Mouse (Mus musculus) liver, embryonic 14.5 days (tissue): ENCODE measurements around the gene Myh14. TPM values are rescaled to one million over a fixed set of nuclear protein-coding genes. Genes with fewer than 3 reads are reported as not detected.

Source experiments
- ATAC-seq: fragments of 200-750 bp; cut with Nextera tagmentation; 2 replicates; pipeline ENCODE4 v1.8.0; 2017; ENCODE audit warnings: moderate number of reproducible peaks, mild to moderate bottlenecking, moderate library complexity; ENCODE audit not compliant: insufficient read depth
- DNase-seq, 3 experiments: peaks; one replicate each; pipeline ENCODE4 v3.0.0-alpha.2; 2012 to 2013; ENCODE audit warnings: low read depth in 3 of 3, low spot score in 3 of 3
- H3K27ac ChIP-seq: fragments of 300-500 bp; sonication (generic); 2 replicates; pipeline ENCODE4 v1.5.1; 2014; ENCODE audit warnings: moderate library complexity, mild to moderate bottlenecking, control low read depth, inconsistent platforms
- H3K27me3 ChIP-seq: fragments of 300-500 bp; sonication (generic); 2 replicates; pipeline ENCODE4 v1.6.1; 2014; ENCODE audit warnings: mild to moderate bottlenecking, low read length, moderate library complexity; ENCODE audit not compliant: control insufficient read depth, insufficient read depth
- H3K36me3 ChIP-seq: fragments of 300-500 bp; sonication (generic); replicated peaks from 2 replicates; pipeline ENCODE4 v1.6.1; 2014; ENCODE audit warnings: low read depth; ENCODE audit not compliant: control insufficient read depth, insufficient read depth
- H3K4me1 ChIP-seq, 2 experiments: fragments of 200-500 bp in 1 of 2; fragments of 300-500 bp in 1 of 2; sonication (generic) in 1 of 2; replicated peaks; 2 replicates each; pipeline ENCODE4 v1.6.1; 2012 to 2014; ENCODE audit warnings: antibody characterized with exemption in 1 of 2, inconsistent platforms in 1 of 2, low read length in 1 of 2; ENCODE audit not compliant: control insufficient read depth in 2 of 2, insufficient read depth in 2 of 2
- H3K4me2 ChIP-seq: fragments of 300-500 bp; sonication (generic); 2 replicates; pipeline ENCODE4 v1.6.1; 2014; ENCODE audit warnings: low read depth, mild to moderate bottlenecking, control low read depth, moderate library complexity
- H3K4me3 ChIP-seq, 2 experiments: fragments of 200-500 bp in 1 of 2; fragments of 300-500 bp in 1 of 2; sonication (generic) in 1 of 2; 2 replicates each; pipeline ENCODE4 v1.5.1; 2012 to 2014; ENCODE audit warnings: low read depth in 2 of 2, low read length in 2 of 2, mild to moderate bottlenecking in 2 of 2, control low read depth in 1 of 2, inconsistent platforms in 1 of 2, moderate library complexity in 1 of 2; ENCODE audit not compliant: insufficient read depth in 1 of 2
- H3K9ac ChIP-seq: fragments of 300-500 bp; sonication (generic); replicated peaks from 2 replicates; pipeline ENCODE4 v1.6.1; 2014; ENCODE audit warnings: mild to moderate bottlenecking, control low read depth, moderate library complexity
- H3K9me3 ChIP-seq: fragments of 300-500 bp; sonication (generic); 2 replicates; pipeline ENCODE4 v1.6.1; 2016; ENCODE audit warnings: low read length, mixed read lengths; ENCODE audit not compliant: control insufficient read depth
- CTCF ChIP-seq: IDR thresholded peaks from 2 replicates; pipeline ENCODE4 v1.5.1; 2016; ENCODE audit warnings: antibody characterized with exemption, low read depth, control low read depth
- EP300 ChIP-seq: IDR thresholded peaks from 2 replicates; pipeline ENCODE4 v1.6.1; 2016; ENCODE audit warnings: antibody characterized with exemption, low read depth
- WGBS: fragments of 180-500 bp; shearing (Covaris S2); extraction: QIAGEN DNeasy Blood & Tissue Kit; methylation state at CpG from one replicate; pipeline ENCODE4 v1.1.7; 2014; ENCODE audit not compliant: insufficient replicate concordance; 5-methylcytosine and 5-hydroxymethylcytosine counted together
- polyA plus RNA-seq, 2 experiments: library from polyadenylated mRNA; depleted of rRNA in 1 of 2; stranded (reverse) in 1 of 2; unstranded in 1 of 2; fragments of >200 nt; fragmentation: Nextera tagmentation in 1 of 2; extraction: Ambion mirVana in 1 of 2; gene quantifications; 2 replicates each; pipeline versions ENCODE4 v1.2.1 to v1.2.3; 2012 to 2014

Gene Myh14
- polyA plus RNA-seq, 2 experiments = 0.09 to 0.15 TPM

- 1% methylated on average over 80 of the region's 80 CpGs for WGBS
- no peak for TF ChIP-seq EP300
- ATAC-seq (peak; percentile 91), DNase-seq (peak; percentile 54 to 66 (median 63))
- Histone ChIP-seq H3K27me3 (peaks cover 80% of the 10 kb centered on the region), H3K4me2 (peak within 1 kb of the TSS; percentile 63), H3K36me3 (no peaks in the 10 kb centered on the region), H3K9me3 (no peaks in the 10 kb centered on the region), H3K9ac (no peak within 1 kb of the TSS), H3K4me3 (peak within 1 kb of the TSS; percentile 10 to 45; a peak in 3 of 4 replicates), H3K27ac (no peak within 1 kb of the TSS), H3K4me1 (peaks cover 0 to 1% of the 10 kb centered on the region in 2 experiments; a peak in 1 of 4 replicates)
Measured at GRCm38 (mm10) chr7:44590402-44591347, 80.0 kb downstream of the Myh14 start, which contains the start of gene Kcnc3. Gene Kcnc3 (plus strand): TSS chr7:44590664.

- no peak overlapping the region for H3K9ac ChIP-seq
- no peak for DNase-seq
- no peak overlapping the region for H3K27ac ChIP-seq
- 4% methylated on average over 13 of the region's 13 CpGs for WGBS
- no peaks in the 10 kb centered on the region for H3K9me3 ChIP-seq
- H3K4me1 ChIP-seq = peaks cover 0 to 1% of the 10 kb centered on the region in 2 experiments; a peak in 1 of 4 replicates
- peaks cover 87% of the 10 kb centered on the region for H3K27me3 ChIP-seq
- no peak for ATAC-seq
- no peaks in the 10 kb centered on the region for H3K36me3 ChIP-seq
- no peak for TF ChIP-seq CTCF
- no peak for TF ChIP-seq EP300
- H3K4me2 ChIP-seq = peak overlapping the region; percentile 14; the same call in 1 of the 2 replicates
- no peak overlapping the region for H3K4me3 ChIP-seq
Measured at GRCm38 (mm10) chr7:44589946-44590345, 80.7 kb downstream of the Myh14 start.

GRCm38 (mm10) chr7:44589149-44589548 lies 81.5 kb downstream of the Myh14 start:
- Histone ChIP-seq H3K27me3 (peaks cover 88% of the 10 kb centered on the region), H3K4me1 (peaks cover 0 to 1% of the 10 kb centered on the region in 2 experiments; a peak in 1 of 4 replicates), H3K4me3 (peak overlapping the region; percentile 31 to 44), H3K27ac (no peak overlapping the region), H3K9ac (no peak overlapping the region), H3K36me3 (no peaks in the 10 kb centered on the region), H3K4me2 (peak overlapping the region; percentile 49), H3K9me3 (no peaks in the 10 kb centered on the region)
- no peak for TF ChIP-seq EP300
- TF ChIP-seq CTCF = no peak
- WGBS = under 1% methylated on average over 31 of the region's 33 CpGs
- ATAC-seq (peak; percentile 11; the same call in 1 of the 2 replicates), DNase-seq (peak in 1 of 3 experiments; percentile 24)

DNA sequence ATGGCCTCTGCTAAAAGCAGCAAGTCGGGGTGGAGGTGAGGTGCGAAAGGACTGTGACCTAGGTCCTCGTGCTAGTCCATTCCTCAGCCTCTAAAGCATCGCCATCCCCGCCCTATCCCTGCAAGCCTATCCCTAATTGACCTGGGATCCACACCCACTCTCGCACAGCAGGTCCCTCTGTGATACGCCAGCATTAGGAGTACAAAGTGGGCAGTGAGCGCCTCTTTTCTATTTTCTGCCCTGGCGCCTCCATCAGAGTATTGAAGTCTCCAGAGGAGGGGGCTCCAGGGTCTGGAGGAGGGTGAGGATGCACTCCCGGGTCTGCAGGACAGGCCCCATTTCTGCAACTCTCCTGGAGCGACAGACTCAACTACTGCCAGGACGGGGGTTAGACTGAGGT lies 82.3 kb downstream of the Myh14 start:
- Histone ChIP-seq H3K9me3 (no peaks in the 10 kb centered on the region), H3K4me3 (no peak overlapping the region), H3K27ac (no peak overlapping the region), H3K9ac (no peak overlapping the region), H3K4me1 (peaks cover 0 to 1% of the 10 kb centered on the region in 2 experiments; a peak in 1 of 4 replicates), H3K4me2 (no peak overlapping the region), H3K27me3 (peaks cover 83% of the 10 kb centered on the region), H3K36me3 (no peaks in the 10 kb centered on the region)
- no peak for DNase-seq
- ATAC-seq = no peak
- WGBS = 7% methylated on average over 12 of the region's 12 CpGs
- TF ChIP-seq EP300 (no peak), CTCF (no peak)

GRCm38 (mm10) chr7:44587676-44588075 lies 83.0 kb downstream of the Myh14 start:
- Histone ChIP-seq H3K4me3 (no peak overlapping the region), H3K36me3 (no peaks in the 10 kb centered on the region), H3K4me2 (no peak overlapping the region), H3K9ac (no peak overlapping the region), H3K27ac (no peak overlapping the region), H3K27me3 (peaks cover 77% of the 10 kb centered on the region), H3K4me1 (peaks cover 0 to 1% of the 10 kb centered on the region in 2 experiments; a peak in 1 of 4 replicates), H3K9me3 (no peaks in the 10 kb centered on the region)
- 30% methylated on average over 6 of the region's 6 CpGs for WGBS
- ATAC-seq (no peak), DNase-seq (no peak)
- TF ChIP-seq CTCF (no peak), EP300 (no peak)
